ENCODE assay signal across 8 mouse cellular contexts in genomic region chr7:114291461-114292335, GRCm38 (mm10). TPM values are rescaled to one million over a fixed set of nuclear protein-coding genes. Genes with fewer than 3 reads are reported as not detected.
A peak's percentile ranks its signal among the peaks of the same experiment; 100 is the strongest.
DNase-seq lines count a peak whose midpoint lies in the region; ATAC-seq and TF ChIP-seq lines count a peak whose summit lies in the region.

No protein-coding gene starts in this region.

- no peak for DNase-seq in left cerebral cortex, adult 2 months (ENCODE audit: extremely low spot score in 1 of 2, low spot score in 2 of 2)
- DNase-seq in left cerebral cortex, adult 18-20 months (ENCODE audit: low spot score in 2 of 2), result no peak
- peak; percentile 93 for DNase-seq in adipocyte (ENCODE audit: low spot score)
- DNase-seq in kidney, postnatal 14 days, result peak; percentile 60
- DNase-seq in urinary bladder, postnatal 25 days (ENCODE audit: low spot score), result no peak
- no peak for DNase-seq in limb, embryonic 10.5 days (ENCODE audit: low spot score)

- H3K36me3 ChIP-seq in small intestine, adult 2 months (ENCODE audit: control insufficient read depth, insufficient read depth, low read length), result no peaks in the 10 kb centered on the region
- no peaks in the 10 kb centered on the region for H3K36me3 ChIP-seq in limb, embryonic 10.5 days

- peak overlapping the region; percentile 5; the same call in 1 of the 2 replicates for H3K27ac ChIP-seq in left cerebral cortex, adult 2 months
- peak overlapping the region; percentile 91 for H3K27ac ChIP-seq in small intestine, adult 2 months (ENCODE audit: insufficient read depth, low read depth, low read length)
- no peak overlapping the region for H3K27ac ChIP-seq in limb, embryonic 10.5 days

- 0 out of 2 replicates have a peak, but pooled peaks have one; percentile 41 for ATAC-seq in erythroid progenitor cell, adult 5-6 weeks (replicated peaks; ENCODE audit: low FRiP score, poor library complexity, severe bottlenecking)

- no peaks in the 10 kb centered on the region for H3K9me3 ChIP-seq in limb, embryonic 10.5 days (replicated peaks)

- H3K27me3 ChIP-seq in small intestine, adult 2 months (ENCODE audit: control insufficient read depth, insufficient read depth, low read length), result no peaks in the 10 kb centered on the region
- H3K27me3 ChIP-seq in limb, embryonic 10.5 days (ENCODE audit: low read depth, poor library complexity, severe bottlenecking), result no peaks in the 10 kb centered on the region

- no peaks in the 10 kb centered on the region for H3K4me1 ChIP-seq in small intestine, adult 2 months (ENCODE audit: control insufficient read depth, insufficient read depth, insufficient read length, low read length)
- H3K4me1 ChIP-seq in limb, embryonic 10.5 days, result peaks cover 6% of the 10 kb centered on the region

- TF ChIP-seq POLR2A in small intestine, adult 2 months (IDR thresholded peaks at IDR 0.05; ENCODE audit: low read depth, low read length), result no peak

- H3K4me3 ChIP-seq in left cerebral cortex, adult 2 months, result no peak overlapping the region
- no peak overlapping the region for H3K4me3 ChIP-seq in small intestine, adult 2 months (ENCODE audit: low read depth, low read length)
- H3K4me3 ChIP-seq in limb, embryonic 10.5 days, result no peak overlapping the region

- WGBS in small intestine, adult 2 months, result 66% methylated on average over 15 of the region's 15 CpGs
- WGBS in limb, embryonic 10.5 days, result 63% methylated on average over 15 of the region's 15 CpGs

- intact Hi-C loops in left cerebral cortex, adult 2 months (cut with DNase I), result no loop called here

- no peak for TF ChIP-seq CTCF in left cerebral cortex, adult 2 months (IDR thresholded peaks at IDR 0.05)
- TF ChIP-seq CTCF in small intestine, adult 2 months (IDR thresholded peaks at IDR 0.05; ENCODE audit: extremely low read depth, insufficient read length, insufficient replicate concordance, low read depth, low read length), result no peak

RNA-seq across cellular contexts. Expression of gene Psma1, which starts 15.8 kb away (rescaled TPM):
- total RNA-seq in left cerebral cortex, adult 2 months (2021), result 100 to 1,000 TPM in 1 of 2 experiments, 10 to 100 TPM in 1; 98.8 to 103 TPM
- 100 to 1,000 TPM; 107 to 109 TPM for total RNA-seq in left cerebral cortex, adult 18-20 months (2021)
- 183 and 212 TPM in 2 replicates for total RNA-seq in erythroid progenitor cell, adult 5-6 weeks (2015; ENCODE audit: low replicate concordance)
- total RNA-seq in erythroid progenitor cell, adult 5-6 weeks (2017; ENCODE audit: low replicate concordance), result 102 and 114 TPM in 2 replicates
- polyA plus RNA-seq in small intestine, adult 2 months (2012; rRNA removed), result 21.6 and 39.1 TPM in 2 replicates
- polyA plus RNA-seq in limb, embryonic 10.5 days (2016; fragmentation: Nextera tagmentation; extraction: Ambion mirVana), result 502 and 525 TPM in 2 replicates

RNA-seq across cellular contexts. Expression of gene Copb1, which starts 37.2 kb away (rescaled TPM):
- 10 to 100 TPM; 52.5 to 60.5 TPM for total RNA-seq in left cerebral cortex, adult 2 months (2021)
- 10 to 100 TPM; 58.7 to 61.6 TPM for total RNA-seq in left cerebral cortex, adult 18-20 months (2021)
- 25.9 and 44.9 TPM in 2 replicates for total RNA-seq in erythroid progenitor cell, adult 5-6 weeks (2015; ENCODE audit: low replicate concordance)
- total RNA-seq in erythroid progenitor cell, adult 5-6 weeks (2017; ENCODE audit: low replicate concordance), result 6.4 and 34.9 TPM in 2 replicates
- polyA plus RNA-seq in small intestine, adult 2 months (2012; rRNA removed), result 7.9 and 21.3 TPM in 2 replicates
- 88.8 and 112 TPM in 2 replicates for polyA plus RNA-seq in limb, embryonic 10.5 days (2016; fragmentation: Nextera tagmentation; extraction: Ambion mirVana)

Comparison
In these comparisons a context has a peak if more than half of its experiments do, and no peak if none do; other contexts are left out.
1. DNase-seq: peak in adipocyte (single experiment) and kidney, postnatal 14 days (single experiment); none in left cerebral cortex, adult 2 months (0 of 2), left cerebral cortex, adult 18-20 months (0 of 2), urinary bladder, postnatal 25 days (single experiment) and limb, embryonic 10.5 days (single experiment).